In the genomic region with DNA sequence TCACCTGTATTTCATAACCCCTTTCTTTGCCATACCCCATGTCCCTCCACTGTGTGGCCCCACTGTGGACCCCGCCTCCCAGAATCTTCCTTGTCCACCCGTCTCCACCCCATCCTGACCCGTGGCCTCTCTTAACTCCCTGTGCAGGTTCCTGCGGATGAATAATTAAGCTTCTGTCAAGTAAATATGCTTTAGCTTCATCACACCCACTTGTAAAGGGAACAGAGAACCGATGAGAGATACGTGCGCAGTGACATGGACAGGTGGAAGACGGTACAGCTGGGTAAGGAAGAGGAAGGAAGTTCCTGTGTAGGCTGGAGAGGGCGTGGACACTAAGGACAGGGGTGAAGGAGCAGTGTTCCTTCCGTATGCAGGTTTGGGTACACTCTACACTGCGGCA, we compare ENCODE assay signal across 9 mouse cellular contexts. TPM values are rescaled to one million over a fixed set of nuclear protein-coding genes. Genes with fewer than 3 reads are reported as not detected.
DNase-seq lines count a peak whose midpoint lies in the region; ATAC-seq lines count a peak whose summit lies in the region.
"Had no signal": no experiment of that assay in that cellular context is flagged by ENCODE, and none has a peak within 500 bp of the region (broad histone marks: within the 10 kb centered on the region; RNA-seq: fewer than 3 reads in every experiment).

No protein-coding gene starts in this region.

- H3K9me3 ChIP-seq in erythroblast, embryonic 14.5 days (ENCODE audit: control insufficient read depth, low read length): no peaks in the 10 kb centered on the region
- no peaks in the 10 kb centered on the region for H3K9me3 ChIP-seq in midbrain, embryonic 11.5 days (ENCODE audit: control insufficient read depth, low read length)

- peak; percentile 13 to 15 for DNase-seq in heart, adult 9 months (ENCODE audit: low spot score in 2 of 2)
- peak; percentile 70 for DNase-seq in kidney, postnatal 14 days
- no peak for DNase-seq in midbrain, embryonic 11.5 days (ENCODE audit: low spot score, missing footprints)
- no peak for DNase-seq in adrenal gland, adult 2 months
- no peak for DNase-seq in spleen, postnatal 4 days (ENCODE audit: low spot score in 2 of 2)

- no peak for ATAC-seq in erythroblast, adult 5-6 weeks (replicated peaks; ENCODE audit: low FRiP score, poor library complexity, severe bottlenecking)
- peak; percentile 34; the same call in 1 of the 2 replicates for ATAC-seq in midbrain, embryonic 11.5 days (ENCODE audit: low FRiP score)
- no peak for ATAC-seq in inflammation-experienced regulatory T-cells, adult 6 months

- peak overlapping the region; percentile 60 for H3K4me2 ChIP-seq in midbrain, embryonic 11.5 days

- peaks cover 27% of the 10 kb centered on the region for H3K27me3 ChIP-seq in erythroblast, embryonic 14.5 days (ENCODE audit: control insufficient read depth)
- H3K27me3 ChIP-seq in midbrain, embryonic 11.5 days (ENCODE audit: control insufficient read depth, insufficient read depth, low read length): peaks cover 9% of the 10 kb centered on the region

- peak overlapping the region; percentile 25; the same call in 1 of the 2 replicates for H3K9ac ChIP-seq in midbrain, embryonic 11.5 days (ENCODE audit: low read length)

- H3K27ac ChIP-seq in midbrain, embryonic 11.5 days (ENCODE audit: low read depth, low read length): no peak overlapping the region

- H3K4me3 ChIP-seq in erythroblast, embryonic 14.5 days (replicated peaks): peak overlapping the region; percentile 19
- H3K4me3 ChIP-seq in midbrain, embryonic 11.5 days (ENCODE audit: low read depth, low read length): peak overlapping the region; percentile 27

- no peaks in the 10 kb centered on the region for H3K36me3 ChIP-seq in erythroblast, embryonic 14.5 days (ENCODE audit: control insufficient read depth)
- no peaks in the 10 kb centered on the region for H3K36me3 ChIP-seq in midbrain, embryonic 11.5 days (ENCODE audit: control insufficient read depth, insufficient read depth, low read length)

- peaks cover 63% of the 10 kb centered on the region for H3K4me1 ChIP-seq in erythroblast, embryonic 14.5 days (ENCODE audit: control insufficient read depth)
- peaks cover 9% of the 10 kb centered on the region for H3K4me1 ChIP-seq in midbrain, embryonic 11.5 days (ENCODE audit: control insufficient read depth, insufficient read depth, low read length)

- WGBS in midbrain, embryonic 11.5 days: 23% methylated on average over 11 of the region's 11 CpGs

RNA-seq across cellular contexts. Expression of gene Hif3a, which starts 0.6 kb away (rescaled TPM):
- 7.8 and 8.0 TPM in 2 replicates for polyA plus RNA-seq in erythroblast, embryonic 14.5 days (2012)
- 0.42 and 0.58 TPM in 2 replicates for total RNA-seq in erythroblast, adult 5-6 weeks (2015; ENCODE audit: low replicate concordance)
- total RNA-seq in erythroblast, adult 5-6 weeks (2017; ENCODE audit: low replicate concordance): 0.17 TPM in 1 of 2 replicates, not detected in the other
- 3.9 and 5.2 TPM in 2 replicates for polyA plus RNA-seq in midbrain, embryonic 11.5 days (2014; fragmentation: Nextera tagmentation; extraction: Ambion mirVana)
- polyA plus RNA-seq in inflammation-experienced regulatory T-cells, adult 6 months (2017; shearing (Covaris generic)): under 1 TPM in 2 of 3 experiments, not detected in 1; 0.42 to 0.47 TPM
- total RNA-seq in adrenal gland, adult 2 months (2021): 1 to 10 TPM; 1.6 to 3.2 TPM
- 3.1 and 4.0 TPM in 2 replicates for polyA plus RNA-seq in adrenal gland, adult 2 months (2012; rRNA removed)
- polyA plus RNA-seq: C2C12 had no signal

RNA-seq across cellular contexts. Expression of gene Psg16, which starts 11.0 kb away (rescaled TPM):
- not detected in 2 replicates for polyA plus RNA-seq in erythroblast, embryonic 14.5 days (2012)
- total RNA-seq in erythroblast, adult 5-6 weeks (2015; ENCODE audit: low replicate concordance): not detected in 2 replicates
- total RNA-seq in erythroblast, adult 5-6 weeks (2017; ENCODE audit: low replicate concordance): not detected in 2 replicates
- 0.10 and 0.22 TPM in 2 replicates for polyA plus RNA-seq in midbrain, embryonic 11.5 days (2014; fragmentation: Nextera tagmentation; extraction: Ambion mirVana)
- 1 to 10 TPM in 2 of 3 experiments, not detected in 1; 1.2 to 1.5 TPM for polyA plus RNA-seq in inflammation-experienced regulatory T-cells, adult 6 months (2017; shearing (Covaris generic))
- total RNA-seq in adrenal gland, adult 2 months (2021): under 1 TPM; 0.35 to 0.58 TPM
- polyA plus RNA-seq in adrenal gland, adult 2 months (2012; rRNA removed): 0.13 and 0.33 TPM in 2 replicates
- polyA plus RNA-seq: C2C12 had no signal

RNA-seq across cellular contexts. Expression of gene Ppp5c, which starts 35.1 kb away (rescaled TPM):
- 7.3 and 7.7 TPM in 2 replicates for polyA plus RNA-seq in erythroblast, embryonic 14.5 days (2012)
- 14.0 and 21.3 TPM in 2 replicates for total RNA-seq in erythroblast, adult 5-6 weeks (2015; ENCODE audit: low replicate concordance)
- total RNA-seq in erythroblast, adult 5-6 weeks (2017; ENCODE audit: low replicate concordance): 10.6 and 18.9 TPM in 2 replicates
- polyA plus RNA-seq in midbrain, embryonic 11.5 days (2014; fragmentation: Nextera tagmentation; extraction: Ambion mirVana): 101 and 108 TPM in 2 replicates
- 10 to 100 TPM; 55.1 to 67.1 (median 62.0) TPM for polyA plus RNA-seq in inflammation-experienced regulatory T-cells, adult 6 months (2017; shearing (Covaris generic))
- total RNA-seq in adrenal gland, adult 2 months (2021): 10 to 100 TPM; 82.2 to 86.0 TPM
- polyA plus RNA-seq in adrenal gland, adult 2 months (2012; rRNA removed): 164 and 179 TPM in 2 replicates

Comparison
In these comparisons a context has a peak if more than half of its experiments do, and no peak if none do; other contexts are left out.
1. DNase-seq: peak in heart, adult 9 months (2 of 2) and kidney, postnatal 14 days (single experiment); none in midbrain, embryonic 11.5 days (single experiment), adrenal gland, adult 2 months (single experiment) and spleen, postnatal 4 days (0 of 2).